Comparison of ENCODE assay signal across 30 mouse cellular contexts in genomic region chr19:12802830-12803229, GRCm38 (mm10). TPM values are rescaled to one million over a fixed set of nuclear protein-coding genes. Genes with fewer than 3 reads are reported as not detected.
A peak's percentile ranks its signal among the peaks of the same experiment; 100 is the strongest.
DNase-seq lines count a peak whose midpoint lies in the region; ATAC-seq and TF ChIP-seq lines count a peak whose summit lies in the region.
"Had no signal": no experiment of that assay in that cellular context is flagged by ENCODE, and none has a peak within 500 bp of the region (broad histone marks: within the 10 kb centered on the region; RNA-seq: fewer than 3 reads in every experiment).

No protein-coding gene starts in this region.

- no peaks in the 10 kb centered on the region for H3K9me3 ChIP-seq in MEL (replicated peaks; ENCODE audit: insufficient read depth, low read length)
- no peaks in the 10 kb centered on the region for H3K9me3 ChIP-seq in stomach, postnatal 0 days (ENCODE audit: control insufficient read depth, low read length)
- H3K9me3 ChIP-seq: G1E; heart, embryonic 13.5 days; hindbrain, embryonic 13.5 days; stomach, embryonic 15.5 days had no signal

- TF ChIP-seq EP300 in MEL (IDR thresholded peaks at IDR 0.05; ENCODE audit: low read depth in 1 of 2, low read length in 2 of 2) = no peak
- TF ChIP-seq EP300 in stomach, postnatal 0 days (optimal IDR thresholded peaks at IDR 0.05) = no peak

- peaks cover 0 to 9% of the 10 kb centered on the region in 2 experiments; a peak in 2 of 4 replicates for H3K4me1 ChIP-seq in MEL (ENCODE audit: control insufficient read depth in 1 of 2, insufficient read depth in 2 of 2, low read length in 2 of 2)
- no peaks in the 10 kb centered on the region for H3K4me1 ChIP-seq in stomach, postnatal 0 days (replicated peaks; ENCODE audit: control insufficient read depth, insufficient read depth)
- H3K4me1 ChIP-seq: heart, embryonic 13.5 days; hindbrain, embryonic 13.5 days; stomach, embryonic 15.5 days had no signal

- intact Hi-C loops in left cerebral cortex, postnatal 10 days (cut with DNase I) = no loop called here
- intact Hi-C loops in left cerebral cortex, postnatal 14 days (cut with DNase I) = no loop called here

- no peak overlapping the region for H3K4me2 ChIP-seq in stomach, postnatal 0 days (replicated peaks; ENCODE audit: low read depth)
- H3K4me2 ChIP-seq: heart, embryonic 13.5 days; hindbrain, embryonic 13.5 days; stomach, embryonic 15.5 days had no signal

- H3K4me3 ChIP-seq in MEL (ENCODE audit: control insufficient read depth in 1 of 2, insufficient read depth in 1 of 2, low read depth in 2 of 2, low read length in 2 of 2) = no peak overlapping the region
- H3K4me3 ChIP-seq in stomach, postnatal 0 days (ENCODE audit: low read depth, low read length) = no peak overlapping the region
- H3K4me3 ChIP-seq: heart, embryonic 13.5 days; hindbrain, embryonic 13.5 days; stomach, embryonic 15.5 days had no signal

- H3K79me2 ChIP-seq in MEL (ENCODE audit: control insufficient read depth, insufficient read depth, low read length, poor library complexity) = peaks cover 8% of the 10 kb centered on the region

- no peak for TF ChIP-seq CTCF in MEL (IDR thresholded peaks at IDR 0.05 in 2 of 3, conservative IDR thresholded peaks at IDR 0.05 in 1 of 3; ENCODE audit: control insufficient read depth in 1 of 3, insufficient read depth in 1 of 3, low read depth in 2 of 3, low read length in 3 of 3, poor library complexity in 1 of 3, severe bottlenecking in 1 of 3)
- TF ChIP-seq CTCF in stomach, postnatal 0 days (IDR thresholded peaks at IDR 0.05; ENCODE audit: low read depth) = no peak

- WGBS in stomach, postnatal 0 days = 82% methylated on average over 3 of the region's 3 CpGs

- DNase-seq in frontal cortex, postnatal 10 days (ENCODE audit: low spot score in 2 of 2) = no peak
- peak; percentile 43 for DNase-seq in left cerebral cortex, adult 11 months (ENCODE audit: low spot score)
- DNase-seq in left cerebral cortex, postnatal 10 days (ENCODE audit: extremely low spot score in 1 of 2, low spot score in 2 of 2) = no peak
- peak; percentile 61 for DNase-seq in MEL (ENCODE audit: low read depth, low spot score)
- peak; percentile 36 to 63 for DNase-seq in left cerebral cortex, postnatal 14 days (ENCODE audit: low spot score in 2 of 2)
- no peak for DNase-seq in stomach, postnatal 0 days (ENCODE audit: low spot score)
- DNase-seq in cerebellum, adult 11-12 months = no peak
- DNase-seq: adrenal gland, adult 2 months; cerebellum, postnatal 10 days; kidney, adult 2 months; kidney, postnatal 14 days; liver; liver, postnatal 0 days; retina, postnatal 1 day had no signal

- peak; percentile 99 for ATAC-seq in frontal cortex, adult (ENCODE audit: low TSS enrichment)
- no peak for ATAC-seq in stomach, postnatal 0 days (ENCODE audit: low FRiP score, low TSS enrichment)
- ATAC-seq: forebrain, embryonic 16.5 days; inflammation-experienced regulatory T-cells, adult 6 months; liver, postnatal 0 days; midbrain, embryonic 16.5 days had no signal

- H3K27ac ChIP-seq in MEL (ENCODE audit: control insufficient read depth, low read depth, low read length) = no peak overlapping the region
- H3K27ac ChIP-seq in stomach, postnatal 0 days (replicated peaks) = no peak overlapping the region
- H3K27ac ChIP-seq: heart, embryonic 13.5 days; hindbrain, embryonic 13.5 days; stomach, embryonic 15.5 days had no signal

- H3K27me3 ChIP-seq in MEL (ENCODE audit: control insufficient read depth in 1 of 2, insufficient read depth in 2 of 2, low read length in 2 of 2) = no peaks in the 10 kb centered on the region
- H3K27me3 ChIP-seq in stomach, postnatal 0 days (ENCODE audit: control insufficient read depth, insufficient read depth, low read length) = no peaks in the 10 kb centered on the region
- H3K27me3 ChIP-seq: heart, embryonic 13.5 days; hindbrain, embryonic 13.5 days; stomach, embryonic 15.5 days had no signal

- TF ChIP-seq RAD21 in MEL (IDR thresholded peaks at IDR 0.05; ENCODE audit: low read depth, low read length) = no peak

- peaks cover 0 to 6% of the 10 kb centered on the region in 2 experiments; a peak in 2 of 4 replicates for H3K36me3 ChIP-seq in MEL (ENCODE audit: control insufficient read depth in 1 of 2, insufficient read depth in 2 of 2, low read length in 2 of 2)
- no peaks in the 10 kb centered on the region for H3K36me3 ChIP-seq in stomach, postnatal 0 days (ENCODE audit: control insufficient read depth, insufficient read depth, low read length)
- H3K36me3 ChIP-seq: G1E; heart, embryonic 13.5 days; hindbrain, embryonic 13.5 days; stomach, embryonic 15.5 days had no signal

- no peak overlapping the region for H3K9ac ChIP-seq in MEL (ENCODE audit: control insufficient read depth, low read depth, low read length, poor library complexity, severe bottlenecking)
- no peak overlapping the region for H3K9ac ChIP-seq in stomach, postnatal 0 days (ENCODE audit: low read length)
- H3K9ac ChIP-seq: heart, embryonic 13.5 days; hindbrain, embryonic 13.5 days; liver, postnatal 0 days; stomach, embryonic 15.5 days had no signal

- no peak for TF ChIP-seq POLR2A in MEL (IDR thresholded peaks at IDR 0.05; ENCODE audit: control insufficient read depth in 1 of 2, insufficient read depth in 1 of 2, low read depth in 1 of 2, low read length in 2 of 2, poor library complexity in 1 of 2)

TF ChIP-seq in MEL, 35 proteins besides CTCF, POLR2A, EP300 and RAD21:
- peak; percentile 65 for TF ChIP-seq TBP (IDR thresholded peaks at IDR 0.05; ENCODE audit: low read depth, low read length)
- TF ChIP-seq KAT2A (conservative IDR thresholded peaks at IDR 0.05; ENCODE audit: low read depth, low read length) = no peak

RNA-seq across cellular contexts. Expression of gene Lpxn, which starts 6.8 kb away (rescaled TPM):
- total RNA-seq in left cerebral cortex, postnatal 10 days (2021) = 1 to 10 TPM; 1.1 to 1.5 TPM
- total RNA-seq in MEL (2012; rRNA removed) = 9.9 and 12.9 TPM in 2 replicates
- polyA plus RNA-seq in MEL (2012; ENCODE audit: insufficient read depth in 1 of 2, insufficient read length in 2 of 2, low read depth in 1 of 2, low replicate concordance in 2 of 2, missing spikeins in 1 of 2) = 10 to 100 TPM in 1 of 2 experiments, not detected in 1; 12.3 TPM
- total RNA-seq in left cerebral cortex, postnatal 14 days (2021) = 1 to 10 TPM; 1.2 to 2.1 TPM
- 1.5 and 1.7 TPM in 2 replicates for polyA plus RNA-seq in stomach, postnatal 0 days (2015; fragmentation: Nextera tagmentation; extraction: Ambion mirVana)

RNA-seq across cellular contexts. Expression of gene Zfp91, which starts 6.9 kb away (rescaled TPM):
- 10 to 100 TPM; 73.3 to 74.1 TPM for total RNA-seq in left cerebral cortex, postnatal 10 days (2021)
- 31.6 and 32.3 TPM in 2 replicates for total RNA-seq in MEL (2012; rRNA removed)
- polyA plus RNA-seq in MEL (2012; ENCODE audit: insufficient read depth in 1 of 2, insufficient read length in 2 of 2, low read depth in 1 of 2, low replicate concordance in 2 of 2, missing spikeins in 1 of 2) = 100 to 1,000 TPM in 1 of 2 experiments, 10 to 100 TPM in 1; 51.7 to 148 TPM
- total RNA-seq in left cerebral cortex, postnatal 14 days (2021) = 10 to 100 TPM; 81.8 to 86.6 TPM
- polyA plus RNA-seq in stomach, postnatal 0 days (2015; fragmentation: Nextera tagmentation; extraction: Ambion mirVana) = 8.6 and 8.9 TPM in 2 replicates

RNA-seq across cellular contexts. Expression of gene Cntf, which starts 37.4 kb away (rescaled TPM):
- total RNA-seq in left cerebral cortex, postnatal 10 days (2021) = 1 to 10 TPM; 1.2 to 2.6 TPM
- 2.5 and 3.2 TPM in 2 replicates for total RNA-seq in MEL (2012; rRNA removed)
- polyA plus RNA-seq in MEL (2012; ENCODE audit: insufficient read depth in 1 of 2, insufficient read length in 2 of 2, low read depth in 1 of 2, low replicate concordance in 2 of 2, missing spikeins in 1 of 2) = 1 to 10 TPM in 1 of 2 experiments, not detected in 1; 8.2 TPM
- total RNA-seq in left cerebral cortex, postnatal 14 days (2021) = 1 to 10 TPM; 2.2 to 2.9 TPM
- polyA plus RNA-seq in stomach, postnatal 0 days (2015; fragmentation: Nextera tagmentation; extraction: Ambion mirVana) = 0.55 and 0.61 TPM in 2 replicates
- polyA plus RNA-seq: adrenal gland, adult 2 months had no signal

RNA-seq across cellular contexts. Expression of gene Gm5244, which starts 43.7 kb away (rescaled TPM):
- total RNA-seq in left cerebral cortex, postnatal 10 days (2021) = not detected
- not detected in 2 replicates for total RNA-seq in MEL (2012; rRNA removed)
- under 1 TPM in 1 of 2 experiments, not detected in 1; 0.13 TPM for polyA plus RNA-seq in MEL (2012; ENCODE audit: insufficient read depth in 1 of 2, insufficient read length in 2 of 2, low read depth in 1 of 2, low replicate concordance in 2 of 2, missing spikeins in 1 of 2)
- total RNA-seq in left cerebral cortex, postnatal 14 days (2021) = not detected
- polyA plus RNA-seq in stomach, postnatal 0 days (2015; fragmentation: Nextera tagmentation; extraction: Ambion mirVana) = not detected in 2 replicates
- total RNA-seq: adrenal gland, adult 2 months; G1E; gastrocnemius, adult 8-10 months; granulocyte monocyte progenitor cell, adult 5-6 weeks; heart, postnatal 25 days; megakaryocyte-erythroid progenitor cell, adult 5-6 weeks had no signal
- polyA plus RNA-seq: adrenal gland, adult 2 months; embryonic facial prominence, embryonic 14.5 days; forebrain, embryonic 16.5 days; G1E; heart, embryonic 13.5 days; hindbrain, embryonic 13.5 days; kidney, adult 2 months; liver, postnatal 0 days; midbrain, embryonic 16.5 days; stomach, embryonic 15.5 days; thymus, postnatal 0 days; urinary bladder, adult 2 months had no signal

RNA-seq across cellular contexts. Expression of gene Olfr1444, which starts 54.3 kb away (rescaled TPM):
- total RNA-seq in left cerebral cortex, postnatal 10 days (2021) = not detected
- total RNA-seq in MEL (2012; rRNA removed) = not detected in 2 replicates
- under 1 TPM in 1 of 2 experiments, not detected in 1; 0.04 TPM for polyA plus RNA-seq in MEL (2012; ENCODE audit: insufficient read depth in 1 of 2, insufficient read length in 2 of 2, low read depth in 1 of 2, low replicate concordance in 2 of 2, missing spikeins in 1 of 2)
- not detected for total RNA-seq in left cerebral cortex, postnatal 14 days (2021)
- not detected in 2 replicates for polyA plus RNA-seq in stomach, postnatal 0 days (2015; fragmentation: Nextera tagmentation; extraction: Ambion mirVana)
- total RNA-seq: adrenal gland, adult 2 months; gastrocnemius, adult 8-10 months; granulocyte monocyte progenitor cell, adult 5-6 weeks; heart, postnatal 25 days; megakaryocyte-erythroid progenitor cell, adult 5-6 weeks; neutrophil, adult 5-6 weeks had no signal
- polyA plus RNA-seq: adrenal gland, adult 2 months; embryonic facial prominence, embryonic 14.5 days; forebrain, embryonic 16.5 days; G1E; heart, embryonic 13.5 days; hindbrain, embryonic 13.5 days; kidney, adult 2 months; liver, postnatal 0 days; midbrain, embryonic 16.5 days; stomach, embryonic 15.5 days; urinary bladder, adult 2 months had no signal

Comparison
In these comparisons a context has a peak if more than half of its experiments do, and no peak if none do; other contexts are left out.
1. DNase-seq: peak in left cerebral cortex, adult 11 months (single experiment), MEL (single experiment) and left cerebral cortex, postnatal 14 days (2 of 2); none in frontal cortex, postnatal 10 days (0 of 2), left cerebral cortex, postnatal 10 days (0 of 2), stomach, postnatal 0 days (single experiment) and cerebellum, adult 11-12 months (single experiment).